Mouse (Mus musculus) heart, embryonic 14.5 days (tissue): ENCODE measurements around the gene BC025920. TPM values are rescaled to one million over a fixed set of nuclear protein-coding genes. Genes with fewer than 3 reads are reported as not detected.

ENCODE experiments used
- ATAC-seq: fragments of 200-750 bp; cut with Nextera tagmentation; 2 replicates; pipeline ENCODE4 v1.8.0; 2017; ENCODE audit warnings: low read depth, moderate TSS enrichment; ENCODE audit not compliant: insufficient number of reproducible peaks, insufficient read depth, low FRiP score
- H3K27ac ChIP-seq, 2 experiments: fragments of 200-500 bp in 1 of 2; fragments of 300-500 bp in 1 of 2; sonication (generic) in 1 of 2; replicated peaks in 1 of 2; 2 replicates each; pipeline ENCODE4 v1.5.1; 2012 to 2014; ENCODE audit warnings: low read depth in 2 of 2, low read length in 2 of 2, control low read depth in 1 of 2, mild to moderate bottlenecking in 1 of 2, mixed read lengths in 1 of 2; ENCODE audit not compliant: control insufficient read depth in 1 of 2, insufficient read depth in 1 of 2
- H3K27me3 ChIP-seq: fragments of 300-500 bp; sonication (generic); 2 replicates; pipeline ENCODE4 v1.6.1; 2014; ENCODE audit warnings: mild to moderate bottlenecking, low read length, control low read depth; ENCODE audit not compliant: control insufficient read depth, insufficient read depth
- H3K36me3 ChIP-seq: fragments of 300-500 bp; sonication (generic); 2 replicates; pipeline ENCODE4 v1.6.1; 2014; ENCODE audit warnings: mild to moderate bottlenecking, control low read depth, low read length, mixed read lengths; ENCODE audit not compliant: control insufficient read depth, insufficient read depth
- H3K4me1 ChIP-seq, 2 experiments: fragments of 200-500 bp in 1 of 2; fragments of 300-500 bp in 1 of 2; sonication (generic) in 1 of 2; 2 replicates each; pipeline ENCODE4 v1.6.1; 2012 to 2014; ENCODE audit warnings: low read length in 2 of 2, control low read depth in 1 of 2, mixed read lengths in 1 of 2; ENCODE audit not compliant: control insufficient read depth in 2 of 2, insufficient read depth in 2 of 2
- H3K4me2 ChIP-seq: fragments of 300-500 bp; sonication (generic); 2 replicates; pipeline ENCODE4 v1.6.1; 2014; ENCODE audit warnings: mild to moderate bottlenecking, low read length
- H3K4me3 ChIP-seq, 2 experiments: fragments of 200-500 bp in 1 of 2; fragments of 300-500 bp in 1 of 2; sonication (generic) in 1 of 2; 2 replicates each; pipeline ENCODE4 v1.5.1; 2012 to 2014; ENCODE audit warnings: low read length in 2 of 2, mild to moderate bottlenecking in 2 of 2, control low read depth in 1 of 2, low read depth in 1 of 2, moderate library complexity in 1 of 2; ENCODE audit not compliant: control insufficient read depth in 1 of 2, insufficient read depth in 1 of 2
- H3K9ac ChIP-seq: fragments of 300-500 bp; sonication (generic); 2 replicates; pipeline ENCODE4 v1.6.1; 2014; ENCODE audit warnings: mild to moderate bottlenecking, low read length
- H3K9me3 ChIP-seq: fragments of 300-500 bp; sonication (generic); 2 replicates; pipeline ENCODE4 v1.6.1; 2016; ENCODE audit warnings: low read length, control low read depth; ENCODE audit not compliant: control insufficient read depth
- WGBS: fragments of 180-500 bp; shearing (Covaris S2); extraction: QIAGEN DNeasy Blood & Tissue Kit; methylation state at CpG from one replicate; pipeline ENCODE4 v1.1.7; 2014; 5-methylcytosine and 5-hydroxymethylcytosine counted together
- polyA plus RNA-seq: library from polyadenylated mRNA; unstranded; fragments of >200 nt; fragmentation: Nextera tagmentation; extraction: Ambion mirVana; gene quantifications from 2 replicates; pipeline ENCODE4 v1.2.1, GENCODE M21; 2014

BC025920 gene
- polyA plus RNA-seq, 1 experiment from 2014 or later: 0.35 TPM

DNA sequence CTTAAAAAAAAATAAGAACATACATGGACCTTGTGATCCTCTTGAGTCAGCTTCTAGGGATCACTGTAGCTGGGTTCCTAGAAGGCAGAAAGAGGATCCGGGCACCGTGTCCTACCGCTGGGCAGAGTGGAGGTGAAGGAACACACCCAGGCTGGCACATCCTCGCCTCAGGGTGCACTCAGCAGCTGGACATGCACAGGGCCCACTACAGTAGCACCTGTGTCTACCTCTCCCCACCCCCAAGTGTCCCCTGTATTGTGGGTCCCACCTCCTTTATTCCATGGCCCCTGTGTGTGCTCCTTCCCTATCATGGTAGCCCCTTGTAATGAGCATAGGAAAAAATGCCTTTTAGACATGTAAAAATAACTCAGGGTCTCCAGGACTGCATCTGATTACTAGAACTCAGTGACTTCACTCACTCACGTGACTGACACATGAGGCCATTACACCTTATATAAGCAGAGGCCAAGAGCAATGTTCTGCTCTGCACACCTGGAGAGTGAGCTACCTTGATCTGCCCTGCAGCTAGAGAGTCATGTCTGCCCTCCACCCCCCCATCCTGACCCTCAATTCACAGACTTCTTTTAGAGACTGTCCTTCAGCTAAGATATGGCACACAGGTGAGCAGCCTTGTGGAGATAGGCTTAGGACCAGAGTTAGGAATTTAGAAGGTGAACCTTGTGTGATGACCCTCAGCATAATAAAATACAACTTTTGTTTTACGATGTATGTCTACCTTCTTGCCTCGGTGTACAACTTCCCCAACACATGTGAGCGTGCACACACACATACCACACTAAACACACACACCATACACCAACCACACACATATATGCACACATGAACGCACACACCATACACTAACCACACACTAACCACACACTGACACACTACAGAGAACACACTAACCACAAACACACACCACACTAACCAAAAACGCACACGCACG lies 1.8 kb upstream of the BC025920 start:
- H3K36me3 ChIP-seq: peaks cover 6% of the 10 kb centered on the region; the same call in 1 of the 2 replicates
- H3K4me3 ChIP-seq: 0 out of 4 replicates have a peak overlapping the region, but pooled peaks of 1 of the 2 experiments have one; percentile 2
- 0 out of 2 replicates have a peak overlapping the region, but pooled peaks have one; percentile 49 for H3K9ac ChIP-seq
- ATAC-seq: no peak
- H3K4me1 ChIP-seq: peaks cover 28 to 36% of the 10 kb centered on the region in 2 experiments
- no peaks in the 10 kb centered on the region for H3K9me3 ChIP-seq
- no peak overlapping the region for H3K27ac ChIP-seq
- H3K4me2 ChIP-seq: peak overlapping the region; percentile 88
- 78% methylated on average over 12 of the region's 12 CpGs for WGBS
- no peaks in the 10 kb centered on the region for H3K27me3 ChIP-seq

DNA sequence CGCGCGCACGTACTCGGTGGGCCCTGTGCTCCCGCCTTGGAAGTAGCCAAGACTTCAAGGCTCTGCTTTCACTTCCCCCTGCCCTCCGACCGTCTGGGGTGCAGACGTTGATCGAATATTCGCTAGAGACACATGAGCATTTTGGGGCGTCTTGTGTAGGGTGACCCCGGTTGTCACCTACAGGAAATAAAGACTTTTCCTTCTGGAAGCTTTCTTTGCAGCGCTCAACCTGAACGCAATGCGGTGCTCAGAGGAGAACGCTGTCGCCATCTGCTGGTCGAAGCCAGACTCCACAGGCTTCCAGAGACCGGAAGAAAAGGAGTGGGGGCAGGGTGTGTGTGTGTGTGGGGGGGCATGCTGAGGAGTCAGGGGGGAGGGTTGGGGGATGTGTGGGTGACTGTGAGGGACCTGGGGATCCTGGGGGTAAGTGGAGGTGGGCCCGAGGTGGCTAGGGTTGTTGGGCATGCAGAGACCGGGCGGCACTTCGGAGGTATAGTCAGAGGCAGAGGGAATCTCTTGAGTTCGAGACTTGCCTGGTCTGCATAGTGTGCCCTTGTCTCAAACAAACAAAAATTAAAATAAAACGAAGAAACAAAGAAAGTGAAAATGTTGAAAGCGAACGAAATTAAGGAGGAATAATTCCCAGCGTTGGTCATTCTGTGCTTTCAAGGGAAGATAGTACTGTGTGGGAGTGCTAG lies 953 bp upstream of the BC025920 start:
- Histone ChIP-seq H3K4me2 (peak overlapping the region; percentile 88), H3K9me3 (no peaks in the 10 kb centered on the region), H3K27me3 (no peaks in the 10 kb centered on the region), H3K27ac (peak overlapping the region; percentile 79 to 96), H3K4me1 (peaks cover 26 to 32% of the 10 kb centered on the region in 2 experiments), H3K9ac (peak overlapping the region; percentile 73), H3K36me3 (peaks cover 7% of the 10 kb centered on the region; the same call in 1 of the 2 replicates), H3K4me3 (peak overlapping the region; percentile 2 to 52; a peak in 2 of 4 replicates)
- no peak for ATAC-seq
- 21% methylated on average over 29 of the region's 29 CpGs for WGBS

DNA sequence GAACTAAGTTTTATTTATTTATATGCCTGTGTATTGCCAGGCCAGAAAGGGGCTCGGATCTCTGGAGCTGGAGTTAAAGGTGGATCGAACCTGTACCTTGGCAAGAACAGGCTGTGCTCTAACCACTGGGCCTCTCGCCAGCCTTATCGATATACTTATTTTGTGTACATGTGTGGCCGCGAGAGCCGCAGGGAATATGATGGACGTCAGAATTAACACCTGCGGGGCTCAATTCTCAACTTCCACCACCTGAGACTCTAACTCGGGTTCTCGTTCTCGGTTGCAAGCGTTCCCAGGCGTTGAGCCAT lies 450 bp upstream of the BC025920 start:
- H3K27ac ChIP-seq: peak overlapping the region; percentile 79 to 96
- peak overlapping the region; percentile 73 for H3K9ac ChIP-seq
- H3K4me3 ChIP-seq: peak overlapping the region; percentile 32 to 52
- H3K36me3 ChIP-seq: peaks cover 7% of the 10 kb centered on the region; the same call in 1 of the 2 replicates
- H3K27me3 ChIP-seq: no peaks in the 10 kb centered on the region
- peaks cover 22 to 27% of the 10 kb centered on the region in 2 experiments for H3K4me1 ChIP-seq
- 0 out of 2 replicates have a peak, but pooled peaks cover 3% of the 10 kb centered on the region for H3K9me3 ChIP-seq
- 2% methylated on average over 14 of the region's 14 CpGs for WGBS
- peak overlapping the region; percentile 88 for H3K4me2 ChIP-seq
- ATAC-seq: no peak

DNA sequence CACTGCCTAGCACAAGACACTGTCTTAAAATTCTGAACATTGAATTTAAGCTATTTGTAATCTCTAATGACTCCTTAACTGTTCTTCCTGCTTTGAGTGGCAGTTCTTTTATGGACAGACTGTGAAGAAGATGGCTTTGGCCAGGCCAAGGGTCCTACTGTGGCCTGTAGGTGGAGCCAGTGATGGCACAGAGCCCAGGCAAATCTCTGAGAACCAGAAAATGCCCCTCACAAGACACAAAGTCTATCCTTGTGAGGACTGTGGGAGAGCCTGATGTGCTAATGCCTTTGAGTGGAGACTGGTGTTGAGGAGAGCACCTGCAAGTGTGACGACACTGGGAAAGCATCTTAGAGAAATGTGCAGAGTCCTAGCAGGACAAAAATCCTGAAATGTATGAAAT lies 2.2 kb downstream of the BC025920 start:
- ATAC-seq: no peak
- 95% methylated on average over 1 of the region's 1 CpGs for WGBS
- peaks cover 8 to 10% of the 10 kb centered on the region in 2 experiments for H3K4me1 ChIP-seq
- no peaks in the 10 kb centered on the region for H3K27me3 ChIP-seq
- no peak overlapping the region for H3K9ac ChIP-seq
- H3K4me3 ChIP-seq: no peak overlapping the region
- peaks cover 7% of the 10 kb centered on the region; the same call in 1 of the 2 replicates for H3K36me3 ChIP-seq
- no peak overlapping the region for H3K4me2 ChIP-seq
- 0 out of 2 replicates have a peak, but pooled peaks cover 3% of the 10 kb centered on the region for H3K9me3 ChIP-seq
- H3K27ac ChIP-seq: no peak overlapping the region

DNA sequence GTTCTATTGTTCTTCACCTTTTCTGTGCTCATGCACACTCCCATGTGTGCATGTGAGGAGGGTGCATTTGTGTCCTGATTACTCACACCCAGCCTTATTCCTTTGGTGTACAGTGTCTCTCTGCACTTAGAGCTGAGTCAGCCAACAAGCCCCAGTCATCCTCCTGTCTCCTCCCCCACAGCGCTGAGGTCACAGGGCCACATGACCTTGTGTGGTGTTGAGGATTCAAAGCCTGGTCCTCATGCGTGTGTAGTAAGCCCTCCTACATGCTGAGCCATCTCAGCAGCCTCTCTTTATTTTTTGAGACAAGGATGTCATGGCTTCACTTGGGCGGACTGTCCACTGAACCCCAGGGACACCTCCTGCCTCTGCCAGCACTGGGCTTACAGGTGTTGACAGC lies 6.7 kb downstream of the BC025920 start:
- Histone ChIP-seq H3K9me3 (0 out of 2 replicates have a peak, but pooled peaks cover 3% of the 10 kb centered on the region), H3K36me3 (peaks cover 7% of the 10 kb centered on the region; the same call in 1 of the 2 replicates), H3K4me1 (no peaks in the 10 kb centered on the region), H3K27ac (no peak overlapping the region), H3K9ac (no peak overlapping the region), H3K4me2 (no peak overlapping the region), H3K4me3 (no peak overlapping the region), H3K27me3 (no peaks in the 10 kb centered on the region)
- WGBS: 43% methylated on average over 3 of the region's 3 CpGs
- no peak for ATAC-seq

DNA sequence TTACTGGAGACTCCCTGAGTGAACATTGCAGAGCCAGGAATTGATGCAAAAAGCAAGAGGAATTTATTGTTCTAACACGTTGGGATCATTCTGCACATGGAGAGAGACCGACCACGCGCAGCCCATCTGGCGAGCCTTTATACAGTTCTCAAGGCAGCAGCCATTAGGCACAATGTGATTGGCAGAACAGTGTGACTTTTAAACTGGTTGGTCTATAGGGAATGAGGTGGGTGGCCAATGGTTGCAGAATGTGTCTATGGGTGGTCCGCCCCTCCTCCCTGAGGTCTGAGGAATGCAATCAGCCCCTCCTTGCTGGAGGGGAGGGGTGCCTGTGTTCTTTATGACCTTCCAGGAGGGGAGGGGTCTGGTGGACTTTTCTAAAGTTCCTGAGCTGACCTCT lies 9.4 kb downstream of the BC025920 start:
- Histone ChIP-seq H3K9me3 (no peaks in the 10 kb centered on the region), H3K27me3 (no peaks in the 10 kb centered on the region), H3K27ac (no peak overlapping the region), H3K9ac (no peak overlapping the region), H3K4me3 (no peak overlapping the region), H3K4me2 (no peak overlapping the region), H3K4me1 (no peaks in the 10 kb centered on the region), H3K36me3 (no peaks in the 10 kb centered on the region)
- no peak for ATAC-seq
- WGBS: 76% methylated on average over 6 of the region's 6 CpGs

DNA sequence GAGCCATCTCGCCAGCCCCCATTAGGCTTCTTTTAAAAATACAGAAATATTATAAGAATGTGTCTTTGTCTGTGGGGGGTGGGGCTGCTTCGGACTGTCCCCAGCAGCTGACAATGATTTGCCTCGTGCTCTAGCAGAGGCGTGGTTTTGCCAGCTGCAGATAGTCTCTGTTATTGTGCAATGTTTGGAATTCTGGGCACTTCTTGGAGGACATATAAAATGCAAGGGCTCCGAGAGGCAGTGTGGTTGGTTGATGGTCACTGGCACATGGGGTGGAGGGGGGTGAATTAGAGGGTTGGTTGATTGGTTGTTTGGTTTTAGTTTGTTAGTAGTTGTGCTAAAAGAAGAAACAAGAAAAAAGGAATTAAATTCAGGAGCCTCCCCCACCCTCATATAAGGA lies 13.9 kb downstream of the BC025920 start:
- no peaks in the 10 kb centered on the region for H3K4me1 ChIP-seq
- H3K9me3 ChIP-seq: no peaks in the 10 kb centered on the region
- WGBS: 85% methylated on average over 5 of the region's 5 CpGs
- no peak overlapping the region for H3K27ac ChIP-seq
- H3K4me3 ChIP-seq: no peak overlapping the region
- no peak overlapping the region for H3K4me2 ChIP-seq
- no peak for ATAC-seq
- no peak overlapping the region for H3K9ac ChIP-seq
- H3K27me3 ChIP-seq: no peaks in the 10 kb centered on the region
- peaks cover 40% of the 10 kb centered on the region for H3K36me3 ChIP-seq
